ENCODE assay signal across 27 mouse cellular contexts in the genomic region with DNA sequence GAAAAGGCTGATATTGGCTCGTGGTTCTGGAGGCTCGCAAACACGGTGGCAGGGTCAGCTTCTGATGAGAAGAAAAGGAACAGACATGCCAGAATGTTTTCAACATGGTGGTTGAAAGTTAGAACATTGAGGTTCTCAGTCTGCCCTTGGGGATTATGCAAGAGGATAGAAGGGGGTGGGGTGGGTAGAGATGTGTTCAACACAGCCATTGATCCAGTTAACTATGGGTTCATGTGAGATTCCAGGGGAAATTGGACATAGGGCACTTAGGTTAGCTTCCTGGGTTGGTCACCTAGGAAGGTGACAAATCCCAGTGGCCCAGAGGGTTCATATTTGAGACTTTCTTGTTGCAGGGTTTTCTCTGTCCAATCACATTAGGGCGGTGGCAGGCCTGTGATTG.
DNase-seq lines count a peak whose midpoint lies in the region; ATAC-seq and TF ChIP-seq lines count a peak whose summit lies in the region.
"Had no signal": no experiment of that assay in that cellular context is flagged by ENCODE, and none has a peak within 500 bp of the region (broad histone marks: within the 10 kb centered on the region; RNA-seq: fewer than 3 reads in every experiment).

No protein-coding gene starts in this region.

- H3K4me3 ChIP-seq in liver, adult 2 months (ENCODE audit: insufficient read depth, low read depth, low read length), result no peak overlapping the region
- no peak overlapping the region for H3K4me3 ChIP-seq in liver, embryonic 12.5 days
- H3K4me3 ChIP-seq in midbrain, embryonic 11.5 days (ENCODE audit: low read depth, low read length), result no peak overlapping the region
- no peak overlapping the region for H3K4me3 ChIP-seq in midbrain, postnatal 0 days (ENCODE audit: low read depth, low read length)
- no peak overlapping the region for H3K4me3 ChIP-seq in brown adipose tissue, adult 24 weeks (ENCODE audit: insufficient read depth, low read depth, low read length)
- H3K4me3 ChIP-seq: embryonic facial prominence, embryonic 13.5 days; embryonic facial prominence, embryonic 15.5 days; erythroblast, embryonic 14.5 days; forebrain, embryonic 10.5 days; forebrain, embryonic 12.5 days had no signal

- H3K79me2 ChIP-seq in liver, adult 2 months (ENCODE audit: control insufficient read depth, insufficient read depth, low read length), result no peaks in the 10 kb centered on the region

- no peak for ATAC-seq in liver, embryonic 12.5 days
- no peak for ATAC-seq in midbrain, embryonic 11.5 days (ENCODE audit: low FRiP score)
- no peak for ATAC-seq in midbrain, postnatal 0 days (ENCODE audit: low FRiP score)
- ATAC-seq: activated CD4-positive, CD25-positive, alpha-beta regulatory T cell, adult 4 months; CD4-positive, CD25-positive, alpha-beta regulatory T cell, adult 4 months; forebrain, embryonic 14.5 days; forebrain, embryonic 16.5 days; Patski had no signal

- 42% methylated on average over 4 of the region's 4 CpGs for WGBS in liver, adult 2 months
- WGBS in liver, embryonic 12.5 days (ENCODE audit: insufficient replicate concordance), result 69% methylated on average over 4 of the region's 4 CpGs
- WGBS in midbrain, embryonic 11.5 days, result 88% methylated on average over 4 of the region's 4 CpGs
- WGBS in midbrain, postnatal 0 days, result 90% methylated on average over 4 of the region's 4 CpGs

- H3K4me2 ChIP-seq in liver, embryonic 12.5 days, result no peak overlapping the region
- no peak overlapping the region for H3K4me2 ChIP-seq in midbrain, embryonic 11.5 days
- no peak overlapping the region for H3K4me2 ChIP-seq in midbrain, postnatal 0 days (ENCODE audit: low read depth, low read length, poor library complexity, severe bottlenecking)
- H3K4me2 ChIP-seq: embryonic facial prominence, embryonic 15.5 days; forebrain, embryonic 12.5 days had no signal

- no peaks in the 10 kb centered on the region for H3K36me3 ChIP-seq in liver, adult 2 months (ENCODE audit: control insufficient read depth, insufficient read depth, low read length)
- no peaks in the 10 kb centered on the region for H3K36me3 ChIP-seq in liver, embryonic 12.5 days
- H3K36me3 ChIP-seq in midbrain, embryonic 11.5 days (ENCODE audit: control insufficient read depth, insufficient read depth, low read length), result no peaks in the 10 kb centered on the region
- no peaks in the 10 kb centered on the region for H3K36me3 ChIP-seq in midbrain, postnatal 0 days (ENCODE audit: insufficient read depth, low read length)
- H3K36me3 ChIP-seq: embryonic facial prominence, embryonic 13.5 days; embryonic facial prominence, embryonic 15.5 days; forebrain, embryonic 10.5 days; forebrain, embryonic 12.5 days; G1E had no signal

- no peaks in the 10 kb centered on the region for H3K27me3 ChIP-seq in liver, adult 2 months (ENCODE audit: control insufficient read depth, insufficient read depth, low read length)
- H3K27me3 ChIP-seq in liver, embryonic 12.5 days (replicated peaks), result no peaks in the 10 kb centered on the region
- no peaks in the 10 kb centered on the region; the same call in 1 of the 2 replicates for H3K27me3 ChIP-seq in midbrain, embryonic 11.5 days (ENCODE audit: control insufficient read depth, insufficient read depth, low read length)
- 0 out of 2 replicates have a peak, but pooled peaks cover 3% of the 10 kb centered on the region for H3K27me3 ChIP-seq in midbrain, postnatal 0 days (ENCODE audit: insufficient read depth, low read length)
- H3K27me3 ChIP-seq: CH12.LX; embryonic facial prominence, embryonic 13.5 days; embryonic facial prominence, embryonic 15.5 days; Patski had no signal

- peak; percentile 90 for DNase-seq in liver, adult 2 months (ENCODE audit: extremely low read depth, low read depth, low spot score)
- DNase-seq in midbrain, embryonic 11.5 days (ENCODE audit: low spot score, missing footprints), result peak; percentile 54
- no peak for DNase-seq in midbrain, postnatal 0 days (ENCODE audit: low spot score)
- DNase-seq: adrenal gland, adult 8-10 months; adrenal gland, postnatal 14 days; B cell, adult 2 months; cerebellum, adult 11 months; cerebellum, adult 18-20 months; cerebellum, adult 8-10 months; cerebellum, adult 9-11 months; cerebellum, postnatal 14 days; cerebellum, postnatal 36 days; embryo, embryonic 11 days had no signal

- no peak for TF ChIP-seq CTCF in liver, adult 2 months (IDR thresholded peaks at IDR 0.05; ENCODE audit: low read depth, low read length)
- no peak for TF ChIP-seq CTCF in midbrain, postnatal 0 days (IDR thresholded peaks at IDR 0.05)

- no peaks in the 10 kb centered on the region for H3K9me3 ChIP-seq in liver, embryonic 12.5 days (replicated peaks)
- no peaks in the 10 kb centered on the region for H3K9me3 ChIP-seq in midbrain, embryonic 11.5 days (ENCODE audit: control insufficient read depth, low read length)
- no peaks in the 10 kb centered on the region for H3K9me3 ChIP-seq in midbrain, postnatal 0 days (ENCODE audit: low read length)
- H3K9me3 ChIP-seq: embryonic facial prominence, embryonic 13.5 days; embryonic facial prominence, embryonic 15.5 days; forebrain, embryonic 10.5 days; forebrain, embryonic 12.5 days; G1E had no signal

- TF ChIP-seq POLR2A in liver, adult 2 months (IDR thresholded peaks at IDR 0.05; ENCODE audit: extremely low read depth, insufficient read depth, low read length), result no peak

- peak overlapping the region; percentile 81 for H3K27ac ChIP-seq in liver, adult 2 months (replicated peaks; ENCODE audit: insufficient read depth, low read depth, low read length)
- no peak overlapping the region for H3K27ac ChIP-seq in liver, embryonic 12.5 days
- no peak overlapping the region for H3K27ac ChIP-seq in midbrain, embryonic 11.5 days (ENCODE audit: low read depth, low read length)
- no peak overlapping the region for H3K27ac ChIP-seq in midbrain, postnatal 0 days (ENCODE audit: low read depth, low read length)
- H3K27ac ChIP-seq in brown adipose tissue, adult 24 weeks (replicated peaks; ENCODE audit: low read depth, low read length), result peak overlapping the region; percentile 76
- H3K27ac ChIP-seq: forebrain, embryonic 10.5 days; forebrain, embryonic 12.5 days had no signal

- H3K4me1 ChIP-seq in liver, adult 2 months (ENCODE audit: control insufficient read depth, insufficient read depth, low read length), result peaks cover 39% of the 10 kb centered on the region
- H3K4me1 ChIP-seq in liver, embryonic 12.5 days, result peaks cover 19% of the 10 kb centered on the region
- peaks cover 6% of the 10 kb centered on the region; the same call in 1 of the 2 replicates for H3K4me1 ChIP-seq in midbrain, embryonic 11.5 days (ENCODE audit: control insufficient read depth, insufficient read depth, low read length)
- H3K4me1 ChIP-seq in midbrain, postnatal 0 days (ENCODE audit: insufficient read depth, low read length), result no peaks in the 10 kb centered on the region
- peaks cover 37% of the 10 kb centered on the region for H3K4me1 ChIP-seq in brown adipose tissue, adult 24 weeks (ENCODE audit: control insufficient read depth, insufficient read depth, insufficient read length, low read length)

- no peak overlapping the region for H3K9ac ChIP-seq in liver, adult 2 months (ENCODE audit: low read depth, low read length)
- no peak overlapping the region for H3K9ac ChIP-seq in liver, embryonic 12.5 days
- no peak overlapping the region for H3K9ac ChIP-seq in midbrain, embryonic 11.5 days (ENCODE audit: low read length)
- H3K9ac ChIP-seq in midbrain, postnatal 0 days (replicated peaks; ENCODE audit: low read length, poor library complexity, severe bottlenecking), result no peak overlapping the region
- H3K9ac ChIP-seq: embryonic facial prominence, embryonic 15.5 days; forebrain, embryonic 12.5 days had no signal

Comparison
In these comparisons a context has a peak if more than half of its experiments do, and no peak if none do; other contexts are left out.
1. H3K27ac ChIP-seq: peak in liver, adult 2 months (single experiment) and brown adipose tissue, adult 24 weeks (single experiment); none in liver, embryonic 12.5 days (single experiment), midbrain, embryonic 11.5 days (single experiment) and midbrain, postnatal 0 days (single experiment).